Mouse (Mus musculus) bone marrow macrophage, adult 2 months (primary cell): Measurements from ENCODE around the gene Chpt1. TPM values are rescaled to one million over a fixed set of nuclear protein-coding genes. Genes with fewer than 3 reads are reported as not detected.

ENCODE experiments used
- H3K27ac ChIP-seq: 2 replicates; pipeline ENCODE4 v1.5.1; 2012; ENCODE audit warnings: low read depth, low read length; ENCODE audit not compliant: insufficient read depth
- H3K4me1 ChIP-seq: 2 replicates; pipeline ENCODE4 v1.6.1; 2012; ENCODE audit warnings: low read length; ENCODE audit not compliant: control insufficient read depth, insufficient read depth
- H3K4me3 ChIP-seq: 2 replicates; pipeline ENCODE4 v1.5.1; 2012; ENCODE audit warnings: mild to moderate bottlenecking, low read length, moderate library complexity; ENCODE audit not compliant: insufficient read depth
- CTCF ChIP-seq: IDR thresholded peaks from 2 replicates; pipeline ENCODE4 v1.5.1; 2012; ENCODE audit warnings: low read depth, mild to moderate bottlenecking, low read length, moderate library complexity
- POLR2A ChIP-seq: IDR thresholded peaks from 2 replicates; pipeline ENCODE4 v1.6.1; 2012; ENCODE audit warnings: mild to moderate bottlenecking, low read depth, low read length, borderline replicate concordance
- polyA plus RNA-seq: library from polyadenylated mRNA; stranded (reverse); fragments of >200 nt; gene quantifications from 2 replicates; pipeline ENCODE4 v1.2.4, GENCODE M21; 2012; ENCODE audit not compliant: missing spikeins, insufficient read depth, insufficient read length

The Chpt1 gene
- polyA plus RNA-seq, 1 experiment, result 23.2 TPM

- H3K27ac ChIP-seq, result no peak overlapping the region
- no peaks in the 10 kb centered on the region for H3K4me1 ChIP-seq
- no peak overlapping the region for H3K4me3 ChIP-seq
- TF ChIP-seq POLR2A (no peak), CTCF (no peak)
Measured at GRCm38 (mm10) chr10:88451221-88451620, 52.7 kb downstream of the Chpt1 start.

- Histone ChIP-seq H3K4me3 (no peak overlapping the region), H3K4me1 (peaks cover 6% of the 10 kb centered on the region), H3K27ac (peak overlapping the region; percentile 63)
- TF ChIP-seq CTCF, result no peak
- TF ChIP-seq POLR2A, result no peak
Measured at GRCm38 (mm10) chr10:88441224-88441623, 62.6 kb downstream of the Chpt1 start.

DNA sequence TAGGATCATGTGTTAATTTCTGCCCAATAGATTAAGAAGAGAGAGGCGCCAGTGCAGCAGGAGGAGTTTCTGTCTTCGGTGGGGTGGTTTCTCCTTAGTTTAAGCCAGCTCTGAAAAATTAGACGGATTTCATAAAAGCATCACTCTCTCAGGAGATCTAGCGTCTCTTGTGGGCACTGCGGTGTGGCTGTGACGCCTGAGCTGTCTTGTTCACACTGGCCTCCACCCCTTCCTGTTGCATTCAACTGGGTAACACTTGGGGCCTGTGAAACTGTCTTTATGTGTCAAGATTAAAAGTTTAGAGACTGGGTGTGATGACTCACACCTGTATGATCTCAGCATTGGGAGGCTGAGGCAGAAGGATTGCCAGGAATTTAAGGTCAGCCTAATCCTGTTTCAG, 75.9 kb downstream of the Chpt1 start:
- H3K27ac ChIP-seq, result no peak overlapping the region

DNA sequence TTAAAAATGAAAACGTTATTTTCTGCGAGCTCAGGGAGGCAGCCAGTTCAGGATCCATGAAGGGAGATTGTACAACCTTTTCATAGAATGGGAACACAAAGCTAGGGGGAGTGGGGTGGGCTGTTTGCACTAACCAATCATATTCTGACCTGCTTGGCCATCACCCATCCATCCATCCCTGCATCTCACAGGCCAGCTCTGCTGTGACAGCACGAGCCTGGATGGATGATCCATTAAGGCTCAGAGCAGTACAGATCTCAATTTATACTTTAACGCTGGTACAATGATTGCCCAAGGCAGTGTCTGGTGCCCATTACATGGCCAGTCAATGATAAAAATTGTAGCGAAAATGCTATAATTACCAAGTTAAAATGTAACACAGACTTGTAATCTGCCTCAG, 77.0 kb downstream of the Chpt1 start:
- H3K4me3 ChIP-seq, result no peak overlapping the region
- TF ChIP-seq CTCF (no peak), POLR2A (no peak)
- H3K4me1 ChIP-seq, result peaks cover 4% of the 10 kb centered on the region
- H3K27ac ChIP-seq, result no peak overlapping the region

More for the DNA sequence above, 75.9 kb downstream of the Chpt1 start:
- TF ChIP-seq CTCF (no peak), POLR2A (no peak)
- Histone ChIP-seq H3K4me1 (peaks cover 4% of the 10 kb centered on the region), H3K4me3 (no peak overlapping the region)

- no peak for TF ChIP-seq CTCF
- Histone ChIP-seq H3K4me1 (peaks cover 2% of the 10 kb centered on the region), H3K27ac (no peak overlapping the region), H3K4me3 (no peak overlapping the region)
Measured at GRCm38 (mm10) chr10:88426158-88426816, 77.6 kb downstream of the Chpt1 start.

DNA sequence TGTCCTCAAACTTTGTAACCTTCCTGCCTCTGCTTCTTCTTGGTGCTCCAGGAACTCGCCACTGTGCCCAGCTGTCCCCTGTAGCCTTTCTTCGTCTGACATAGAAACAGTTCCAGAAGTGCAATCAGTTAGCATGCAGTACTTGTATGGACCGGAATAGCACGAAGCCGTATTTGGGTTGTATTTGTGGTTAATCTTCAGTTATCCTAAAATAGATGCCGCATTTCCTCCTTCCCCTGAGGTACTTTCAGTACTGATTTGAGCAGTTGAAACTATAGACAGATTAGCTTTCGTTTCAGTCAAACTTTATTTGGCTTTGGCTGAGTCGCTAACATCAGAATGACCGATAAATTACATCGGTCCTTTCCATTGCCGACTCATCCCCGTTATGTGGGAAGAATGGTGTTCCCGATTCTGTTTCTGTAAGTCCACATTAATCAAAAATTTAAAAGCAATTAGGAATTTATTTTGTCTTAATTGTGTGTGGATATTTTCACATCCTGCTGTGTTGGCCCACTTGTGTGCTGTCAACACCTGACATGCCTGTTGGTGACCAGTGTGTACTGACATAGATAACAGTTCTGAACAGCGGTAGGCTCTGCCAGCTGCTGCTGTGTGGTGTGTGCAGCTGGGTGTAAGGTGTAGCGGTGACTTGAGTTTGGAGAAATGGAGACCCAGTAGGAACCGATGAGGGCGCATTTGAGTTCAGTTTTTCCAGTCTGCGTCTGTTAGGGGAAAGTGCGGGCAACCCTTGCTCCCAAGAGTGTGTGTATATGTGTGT, 83.0 kb downstream of the Chpt1 start:
- Histone ChIP-seq H3K4me3 (peak overlapping the region; percentile 36), H3K27ac (peak overlapping the region; percentile 83), H3K4me1 (peaks cover 45% of the 10 kb centered on the region)
- no peak for TF ChIP-seq POLR2A
- no peak for TF ChIP-seq CTCF

DNA sequence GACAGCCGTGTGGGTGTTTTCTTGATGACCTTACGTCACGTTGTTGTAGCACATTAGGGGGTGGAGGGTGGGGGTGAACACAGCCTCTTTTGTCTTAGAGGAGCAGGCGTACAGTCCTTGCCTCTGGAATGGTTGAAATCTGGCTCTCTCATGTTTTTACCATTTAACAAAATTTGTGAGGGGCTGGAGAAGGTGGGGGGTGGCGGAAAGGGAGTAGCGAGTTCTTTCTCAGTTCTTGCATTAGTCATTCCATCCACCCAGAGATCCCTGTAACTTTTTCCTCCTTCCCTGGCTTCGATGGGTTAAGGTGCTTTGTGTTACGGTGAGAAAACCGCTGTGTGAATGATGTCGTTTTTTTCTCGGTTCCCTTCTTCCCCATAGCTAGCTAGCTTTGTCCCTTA, 83.7 kb downstream of the Chpt1 start:
- Histone ChIP-seq H3K4me1 (peaks cover 45% of the 10 kb centered on the region), H3K4me3 (peak overlapping the region; percentile 36), H3K27ac (peak overlapping the region; percentile 83)
- TF ChIP-seq POLR2A (no peak), CTCF (no peak)

DNA sequence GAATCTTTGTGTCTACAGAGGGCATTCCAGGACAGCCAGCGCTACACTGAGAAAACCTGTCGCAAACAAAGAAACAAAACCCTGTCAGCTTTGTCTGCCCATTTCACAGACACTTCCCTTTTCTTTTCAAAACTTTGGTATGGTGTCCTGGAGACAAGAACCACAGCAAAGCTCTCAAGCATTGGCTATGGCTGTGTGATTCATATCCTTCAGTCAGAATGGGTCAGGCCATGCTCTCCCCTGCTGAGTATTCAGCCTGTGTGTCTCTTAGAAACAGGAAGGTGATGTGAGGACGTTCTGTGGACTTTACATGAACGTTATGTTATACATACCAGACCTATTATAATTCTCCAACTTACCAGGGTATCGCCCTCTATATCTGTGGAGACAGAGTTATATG, 86.2 kb downstream of the Chpt1 start:
- H3K4me3 ChIP-seq, result no peak overlapping the region
- TF ChIP-seq POLR2A (no peak), CTCF (no peak)
- H3K27ac ChIP-seq, result peak overlapping the region; percentile 85
- H3K4me1 ChIP-seq, result peaks cover 45% of the 10 kb centered on the region

GRCm38 (mm10) chr10:88412290-88412995, 91.4 kb downstream of the Chpt1 start:
- no peak overlapping the region for H3K4me3 ChIP-seq
- peaks cover 37% of the 10 kb centered on the region for H3K4me1 ChIP-seq
- no peak overlapping the region for H3K27ac ChIP-seq
- no peak for TF ChIP-seq CTCF
- no peak for TF ChIP-seq POLR2A

DNA sequence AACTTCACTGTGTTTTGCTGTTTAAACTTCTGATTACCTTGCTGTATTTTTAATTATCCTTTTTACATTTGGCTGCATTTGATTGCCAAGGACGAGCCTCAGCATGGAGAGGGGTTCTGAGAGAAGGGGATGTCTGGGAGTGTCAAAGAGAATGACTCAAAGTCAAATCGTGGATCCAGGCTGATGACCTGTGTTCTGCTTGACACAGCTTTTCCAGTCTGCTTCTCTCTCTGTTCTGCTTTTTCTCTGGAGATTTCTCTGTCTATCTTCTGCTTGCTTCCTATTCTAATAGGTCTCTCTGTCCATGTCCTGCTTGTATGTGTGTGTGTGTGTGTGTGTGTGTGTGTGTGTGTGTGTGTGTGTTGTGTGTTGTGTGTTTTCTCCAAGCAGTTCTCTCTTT, 94.1 kb downstream of the Chpt1 start:
- Histone ChIP-seq H3K4me1 (peaks cover 48% of the 10 kb centered on the region), H3K4me3 (no peak overlapping the region), H3K27ac (peak overlapping the region; percentile 66)
- TF ChIP-seq CTCF (no peak), POLR2A (no peak)
